Mouse (Mus musculus): ENCODE data around the gene Med26. TPM values are rescaled to one million over a fixed set of nuclear protein-coding genes. Genes with fewer than 3 reads are reported as not detected.
A peak's percentile ranks its signal among the peaks of the same experiment; 100 is the strongest.

The Med26 gene
- total and polyA plus RNA-seq, 3 experiments, result 7.0 to 9.5 (median 9.3) TPM

GRCm38 (mm10) chr8:72555770-72556169 lies 7.7 kb upstream of the Med26 start:
- Histone ChIP-seq H3K27me3 (ENCODE audit: control insufficient read depth, insufficient read depth, low read length) (no peaks in the 10 kb centered on the region), H3K4me3 (no peak overlapping the region), H3K9ac (ENCODE audit: low read depth, low read length) (no peak overlapping the region), H3K4me1 (ENCODE audit: control insufficient read depth, insufficient read depth, low read length) (no peaks in the 10 kb centered on the region), H3K36me3 (ENCODE audit: control insufficient read depth, insufficient read depth, low read length) (no peaks in the 10 kb centered on the region), H3K79me2 (replicated peaks; ENCODE audit: control insufficient read depth, insufficient read depth, low read length) (no peaks in the 10 kb centered on the region), H3K27ac (no peak overlapping the region)
- no peak for TF ChIP-seq POLR2A (IDR thresholded peaks at IDR 0.05; ENCODE audit: insufficient read depth, low read depth, low read length)
- DNase-seq, result no peak
- intact Hi-C loops (cut with DNase I), result no loop called here
- WGBS, result 73% methylated on average over 4 of the region's 4 CpGs

GRCm38 (mm10) chr8:72549314-72549892 lies 1.3 kb upstream of the Med26 start:
- peaks cover 2% of the 10 kb centered on the region for H3K4me1 ChIP-seq (ENCODE audit: control insufficient read depth, insufficient read depth, low read length)
- H3K27me3 ChIP-seq (ENCODE audit: control insufficient read depth, insufficient read depth, low read length), result no peaks in the 10 kb centered on the region
- intact Hi-C loops (cut with DNase I), result loop anchor here (5.0 kb wide), 2 partner anchors 72 to 127 kb away; partner anchors contain the start of genes Cherp and Eps15l1
- peaks cover 17% of the 10 kb centered on the region for H3K36me3 ChIP-seq (ENCODE audit: control insufficient read depth, insufficient read depth, low read length)
- TF ChIP-seq CTCF (IDR thresholded peaks at IDR 0.05), result no peak
- TF ChIP-seq POLR2A (IDR thresholded peaks at IDR 0.05; ENCODE audit: insufficient read depth, low read depth, low read length), result no peak
- H3K79me2 ChIP-seq (replicated peaks; ENCODE audit: control insufficient read depth, insufficient read depth, low read length), result peaks cover 8% of the 10 kb centered on the region
- DNase-seq, result peak in 1 of 2 experiments; percentile 21
- H3K4me3 ChIP-seq, result peak overlapping the region; percentile 65
- H3K9ac ChIP-seq (ENCODE audit: low read depth, low read length), result peak overlapping the region; percentile 80
- peak overlapping the region; percentile 85 for H3K27ac ChIP-seq
- WGBS, result 5% methylated on average over 5 of the region's 5 CpGs

- Histone ChIP-seq H3K79me2 (replicated peaks; ENCODE audit: control insufficient read depth, insufficient read depth, low read length) (peaks cover 8% of the 10 kb centered on the region), H3K9ac (ENCODE audit: low read depth, low read length) (peak overlapping the region; percentile 80), H3K27me3 (ENCODE audit: control insufficient read depth, insufficient read depth, low read length) (no peaks in the 10 kb centered on the region), H3K36me3 (ENCODE audit: control insufficient read depth, insufficient read depth, low read length) (peaks cover 17% of the 10 kb centered on the region), H3K27ac (peak overlapping the region; percentile 85), H3K4me1 (ENCODE audit: control insufficient read depth, insufficient read depth, low read length) (peaks cover 4% of the 10 kb centered on the region), H3K4me3 (peak overlapping the region; percentile 65)
- no peak for DNase-seq
- 0 out of 2 replicates have a peak, but pooled peaks have one; percentile 6 for TF ChIP-seq POLR2A (IDR thresholded peaks at IDR 0.05; ENCODE audit: insufficient read depth, low read depth, low read length)
- TF ChIP-seq EP300 (IDR thresholded peaks at IDR 0.05; ENCODE audit: insufficient read depth, low read depth, low read length), result no peak
- intact Hi-C loops (cut with DNase I), result loop anchor here (1.0 to 5.0 kb wide), 4 partner anchors 23 to 126 kb away; partner anchors contain the start of genes Cherp, Eps15l1, Slc35e1 and Smim7
- under 1% methylated on average over 44 of the region's 45 CpGs for WGBS
These were observed 709 bp upstream of the Med26 start for GRCm38 (mm10) chr8:72548644-72549313.

- DNase-seq, result peak in 1 of 2 experiments; percentile 44
- TF ChIP-seq CTCF (IDR thresholded peaks at IDR 0.05), result no peak
- TF ChIP-seq POLR2A (IDR thresholded peaks at IDR 0.05; ENCODE audit: insufficient read depth, low read depth, low read length), result no peak
- TF ChIP-seq EP300 (IDR thresholded peaks at IDR 0.05; ENCODE audit: insufficient read depth, low read depth, low read length), result no peak
- peaks cover 12% of the 10 kb centered on the region for H3K79me2 ChIP-seq (replicated peaks; ENCODE audit: control insufficient read depth, insufficient read depth, low read length)
- H3K27me3 ChIP-seq (ENCODE audit: control insufficient read depth, insufficient read depth, low read length), result no peaks in the 10 kb centered on the region
- peak overlapping the region; percentile 97 for H3K9ac ChIP-seq (ENCODE audit: low read depth, low read length)
- 1% methylated on average over 27 of the region's 27 CpGs for WGBS
- H3K4me3 ChIP-seq, result peak overlapping the region; percentile 65
- intact Hi-C loops (cut with DNase I), result loop anchor here (5.0 kb wide), 2 partner anchors 70 to 125 kb away; partner anchors contain the start of genes Cherp and Eps15l1
- peak overlapping the region; percentile 93 for H3K27ac ChIP-seq
- peaks cover 6% of the 10 kb centered on the region for H3K4me1 ChIP-seq (ENCODE audit: control insufficient read depth, insufficient read depth, low read length)
- peaks cover 17% of the 10 kb centered on the region for H3K36me3 ChIP-seq (ENCODE audit: control insufficient read depth, insufficient read depth, low read length)
These were observed 808 bp downstream of the Med26 start for GRCm38 (mm10) chr8:72547122-72547801.

- H3K79me2 ChIP-seq (replicated peaks; ENCODE audit: control insufficient read depth, insufficient read depth, low read length), result peaks cover 22% of the 10 kb centered on the region
- H3K27me3 ChIP-seq (ENCODE audit: control insufficient read depth, insufficient read depth, low read length), result no peaks in the 10 kb centered on the region
- no peak for DNase-seq
- no peak overlapping the region for H3K9ac ChIP-seq (ENCODE audit: low read depth, low read length)
- no peak overlapping the region for H3K27ac ChIP-seq
- intact Hi-C loops (cut with DNase I), result no loop called here
- H3K4me1 ChIP-seq (ENCODE audit: control insufficient read depth, insufficient read depth, low read length), result peaks cover 6% of the 10 kb centered on the region
- H3K4me3 ChIP-seq, result no peak overlapping the region
- TF ChIP-seq CTCF (IDR thresholded peaks at IDR 0.05), result peak; percentile 49
- no peak for TF ChIP-seq POLR2A (IDR thresholded peaks at IDR 0.05; ENCODE audit: insufficient read depth, low read depth, low read length)
- no peaks in the 10 kb centered on the region; the same call in 1 of the 2 replicates for H3K36me3 ChIP-seq (ENCODE audit: control insufficient read depth, insufficient read depth, low read length)
These were observed 8.8 kb downstream of the Med26 start for GRCm38 (mm10) chr8:72539234-72539633.

GRCm38 (mm10) chr8:72534888-72535287 lies 13.2 kb downstream of the Med26 start:
- TF ChIP-seq CTCF (IDR thresholded peaks at IDR 0.05) (no peak), POLR2A (IDR thresholded peaks at IDR 0.05; ENCODE audit: insufficient read depth, low read depth, low read length) (no peak), EP300 (IDR thresholded peaks at IDR 0.05; ENCODE audit: insufficient read depth, low read depth, low read length) (no peak)
- H3K4me3 ChIP-seq, result no peak overlapping the region
- peaks cover 4% of the 10 kb centered on the region for H3K4me1 ChIP-seq (ENCODE audit: control insufficient read depth, insufficient read depth, low read length)
- intact Hi-C loops (cut with DNase I), result no loop called here
- WGBS, result 96% methylated on average over 3 of the region's 3 CpGs
- H3K27ac ChIP-seq, result no peak overlapping the region
- H3K9ac ChIP-seq (ENCODE audit: low read depth, low read length), result no peak overlapping the region
- peaks cover 20% of the 10 kb centered on the region for H3K79me2 ChIP-seq (replicated peaks; ENCODE audit: control insufficient read depth, insufficient read depth, low read length)
- 0 out of 2 replicates have a peak, but pooled peaks cover 2% of the 10 kb centered on the region for H3K36me3 ChIP-seq (ENCODE audit: control insufficient read depth, insufficient read depth, low read length)
- no peak for DNase-seq
- no peaks in the 10 kb centered on the region for H3K27me3 ChIP-seq (ENCODE audit: control insufficient read depth, insufficient read depth, low read length)
